Mouse (Mus musculus) limb, embryonic 13.5 days (tissue): ENCODE data around the gene Tnfrsf1a. TPM values are rescaled to one million over a fixed set of nuclear protein-coding genes. Genes with fewer than 3 reads are reported as not detected.

Source experiments
- ATAC-seq: fragments of 200-750 bp; cut with Nextera tagmentation; 2 replicates; pipeline ENCODE4 v1.8.0; 2017; ENCODE audit warnings: low read depth, moderate number of reproducible peaks, moderate TSS enrichment; ENCODE audit not compliant: low FRiP score
- H3K27ac ChIP-seq: fragments of 300-500 bp; sonication (generic); 2 replicates; pipeline ENCODE4 v1.5.1; 2015; ENCODE audit warnings: inconsistent platforms, mild to moderate bottlenecking, moderate library complexity
- H3K27me3 ChIP-seq: fragments of 300-500 bp; sonication (generic); 2 replicates; pipeline ENCODE4 v1.6.1; 2015; ENCODE audit warnings: mild to moderate bottlenecking, inconsistent platforms
- H3K36me3 ChIP-seq: fragments of 300-500 bp; sonication (generic); 2 replicates; pipeline ENCODE4 v1.6.1; 2015; ENCODE audit warnings: inconsistent platforms, mild to moderate bottlenecking, moderate library complexity
- H3K4me1 ChIP-seq: fragments of 300-500 bp; sonication (generic); 2 replicates; pipeline ENCODE4 v1.6.1; 2015; ENCODE audit warnings: inconsistent platforms
- H3K4me2 ChIP-seq: fragments of 300-500 bp; sonication (generic); replicated peaks from 2 replicates; pipeline ENCODE4 v1.6.1; 2015; ENCODE audit warnings: inconsistent platforms, mild to moderate bottlenecking, moderate library complexity
- H3K4me3 ChIP-seq: fragments of 300-500 bp; sonication (generic); 2 replicates; pipeline ENCODE4 v1.5.1; 2015; ENCODE audit warnings: moderate library complexity, mild to moderate bottlenecking, inconsistent platforms
- H3K9ac ChIP-seq: fragments of 300-500 bp; sonication (generic); 2 replicates; pipeline ENCODE4 v1.6.1; 2015; ENCODE audit warnings: mild to moderate bottlenecking, inconsistent platforms
- H3K9me3 ChIP-seq: fragments of 300-500 bp; sonication (generic); 2 replicates; pipeline ENCODE4 v1.6.1; 2016; ENCODE audit warnings: inconsistent platforms
- WGBS: fragments of 180-500 bp; shearing (Covaris S2); methylation state at CpG from one replicate; pipeline ENCODE4 v1.1.7; 2015; 5-methylcytosine and 5-hydroxymethylcytosine counted together
- polyA plus RNA-seq: library from polyadenylated mRNA; unstranded; fragments of >200 nt; fragmentation: Nextera tagmentation; extraction: Ambion mirVana; gene quantifications from 2 replicates; pipeline ENCODE4 v1.2.1, GENCODE M21; 2015

Gene Tnfrsf1a
- polyA plus RNA-seq, 1 experiment from 2014 or later = 71.4 TPM

GRCm38 (mm10) chr6:125377582-125378451 lies 28.7 kb downstream of the Tnfrsf1a start:
- Histone ChIP-seq H3K36me3 (no peaks in the 10 kb centered on the region), H3K27ac (no peak overlapping the region), H3K27me3 (peaks cover 79% of the 10 kb centered on the region), H3K4me1 (peaks cover 22% of the 10 kb centered on the region), H3K4me3 (no peak overlapping the region), H3K9me3 (no peaks in the 10 kb centered on the region), H3K4me2 (peak overlapping the region; percentile 16; the same call in 1 of the 2 replicates), H3K9ac (no peak overlapping the region)
- 32% methylated on average over 16 of the region's 16 CpGs for WGBS
- ATAC-seq = no peak

- Histone ChIP-seq H3K4me3 (no peak overlapping the region), H3K4me2 (0 out of 2 replicates have a peak overlapping the region, but pooled peaks have one; percentile 16), H3K27me3 (peaks cover 79% of the 10 kb centered on the region), H3K4me1 (peaks cover 22% of the 10 kb centered on the region), H3K27ac (no peak overlapping the region), H3K9me3 (no peaks in the 10 kb centered on the region), H3K9ac (no peak overlapping the region), H3K36me3 (no peaks in the 10 kb centered on the region)
- no peak for ATAC-seq
- 18% methylated on average over 6 of the region's 6 CpGs for WGBS
These were observed 29.5 kb downstream of the Tnfrsf1a start for GRCm38 (mm10) chr6:125378621-125379020.

- Histone ChIP-seq H3K4me3 (peak overlapping the region; percentile 47), H3K4me2 (peak overlapping the region; percentile 80), H3K27ac (no peak overlapping the region), H3K36me3 (no peaks in the 10 kb centered on the region), H3K4me1 (peaks cover 22% of the 10 kb centered on the region), H3K27me3 (peaks cover 77% of the 10 kb centered on the region), H3K9ac (peak overlapping the region; percentile 58), H3K9me3 (no peaks in the 10 kb centered on the region)
- 4% methylated on average over 9 of the region's 9 CpGs for WGBS
- no peak for ATAC-seq
These were observed 30.6 kb downstream of the Tnfrsf1a start for GRCm38 (mm10) chr6:125379781-125380180.

- peaks cover 22% of the 10 kb centered on the region for H3K4me1 ChIP-seq
- H3K36me3 ChIP-seq = no peaks in the 10 kb centered on the region
- ATAC-seq = no peak
- peak within 1 kb of the TSS; percentile 47 for H3K4me3 ChIP-seq
- peak within 1 kb of the TSS; percentile 58 for H3K9ac ChIP-seq
- H3K27ac ChIP-seq = no peak within 1 kb of the TSS
- H3K4me2 ChIP-seq = peak within 1 kb of the TSS; percentile 80
- H3K27me3 ChIP-seq = peaks cover 75% of the 10 kb centered on the region
- WGBS = 9% methylated on average over 40 of the region's 40 CpGs
- H3K9me3 ChIP-seq = no peaks in the 10 kb centered on the region
These were observed 31.5 kb downstream of the Tnfrsf1a start, which contains the start of gene Plekhg6 for GRCm38 (mm10) chr6:125380372-125381360. Plekhg6 (minus strand) TSS chr6:125380793.

- Histone ChIP-seq H3K4me2 (no peak overlapping the region), H3K36me3 (no peaks in the 10 kb centered on the region), H3K27ac (no peak overlapping the region), H3K4me1 (peaks cover 22% of the 10 kb centered on the region), H3K9ac (no peak overlapping the region), H3K9me3 (no peaks in the 10 kb centered on the region), H3K4me3 (no peak overlapping the region), H3K27me3 (peaks cover 67% of the 10 kb centered on the region)
- WGBS = 72% methylated on average over 2 of the region's 2 CpGs
- ATAC-seq = no peak
These were observed 32.9 kb downstream of the Tnfrsf1a start for GRCm38 (mm10) chr6:125382024-125382423.

GRCm38 (mm10) chr6:125385066-125385974 lies 36.2 kb downstream of the Tnfrsf1a start:
- H3K4me1 ChIP-seq = peaks cover 4% of the 10 kb centered on the region
- H3K4me3 ChIP-seq = no peak overlapping the region
- no peaks in the 10 kb centered on the region for H3K36me3 ChIP-seq
- H3K27ac ChIP-seq = no peak overlapping the region
- H3K4me2 ChIP-seq = no peak overlapping the region
- no peak for ATAC-seq
- peaks cover 34% of the 10 kb centered on the region for H3K27me3 ChIP-seq
- 63% methylated on average over 11 of the region's 11 CpGs for WGBS
- H3K9me3 ChIP-seq = peaks cover 2% of the 10 kb centered on the region; the same call in 1 of the 2 replicates
- no peak overlapping the region for H3K9ac ChIP-seq

GRCm38 (mm10) chr6:125386080-125386479 lies 36.9 kb downstream of the Tnfrsf1a start:
- no peak overlapping the region for H3K4me3 ChIP-seq
- H3K4me1 ChIP-seq = no peaks in the 10 kb centered on the region
- H3K36me3 ChIP-seq = no peaks in the 10 kb centered on the region
- WGBS = 44% methylated on average over 6 of the region's 6 CpGs
- H3K4me2 ChIP-seq = no peak overlapping the region
- H3K27me3 ChIP-seq = peaks cover 26% of the 10 kb centered on the region
- ATAC-seq = no peak
- H3K9ac ChIP-seq = no peak overlapping the region
- peaks cover 2% of the 10 kb centered on the region; the same call in 1 of the 2 replicates for H3K9me3 ChIP-seq
- no peak overlapping the region for H3K27ac ChIP-seq

GRCm38 (mm10) chr6:125389853-125390252 lies 40.7 kb downstream of the Tnfrsf1a start:
- Histone ChIP-seq H3K9ac (no peak overlapping the region), H3K36me3 (no peaks in the 10 kb centered on the region), H3K27ac (no peak overlapping the region), H3K4me3 (no peak overlapping the region), H3K4me1 (no peaks in the 10 kb centered on the region), H3K4me2 (no peak overlapping the region), H3K9me3 (peaks cover 2% of the 10 kb centered on the region; the same call in 1 of the 2 replicates), H3K27me3 (no peaks in the 10 kb centered on the region)
- WGBS = 81% methylated on average over 5 of the region's 5 CpGs
- ATAC-seq = no peak

GRCm38 (mm10) chr6:125405461-125406382 lies 56.6 kb downstream of the Tnfrsf1a start:
- no peak overlapping the region for H3K4me2 ChIP-seq
- no peak for ATAC-seq
- no peaks in the 10 kb centered on the region for H3K9me3 ChIP-seq
- H3K9ac ChIP-seq = no peak overlapping the region
- H3K36me3 ChIP-seq = no peaks in the 10 kb centered on the region
- H3K4me1 ChIP-seq = 0 out of 2 replicates have a peak, but pooled peaks cover 3% of the 10 kb centered on the region
- 63% methylated on average over 14 of the region's 14 CpGs for WGBS
- no peak overlapping the region for H3K27ac ChIP-seq
- no peak overlapping the region for H3K4me3 ChIP-seq
- H3K27me3 ChIP-seq = no peaks in the 10 kb centered on the region

- Histone ChIP-seq H3K4me2 (no peak overlapping the region), H3K4me1 (0 out of 2 replicates have a peak, but pooled peaks cover 7% of the 10 kb centered on the region), H3K4me3 (no peak overlapping the region), H3K9me3 (no peaks in the 10 kb centered on the region), H3K9ac (no peak overlapping the region), H3K27ac (no peak overlapping the region), H3K36me3 (no peaks in the 10 kb centered on the region), H3K27me3 (no peaks in the 10 kb centered on the region)
- ATAC-seq = no peak
- WGBS = 76% methylated on average over 7 of the region's 7 CpGs
These were observed 58.1 kb downstream of the Tnfrsf1a start for GRCm38 (mm10) chr6:125407224-125407623.
